Mouse (Mus musculus) T-helper 1 cell (primary cell): Measurements from ENCODE around the gene Rtkn2.

Source experiments
- in situ Hi-C: fragments of 300-600 bp; cut with MboI, MseI; formaldehyde crosslinking; loops from one replicate; pipeline ENCODE4 v1.15.1; 2025; ENCODE audit warnings: high pct_unique_total_duplicates

Gene Rtkn2

DNA sequence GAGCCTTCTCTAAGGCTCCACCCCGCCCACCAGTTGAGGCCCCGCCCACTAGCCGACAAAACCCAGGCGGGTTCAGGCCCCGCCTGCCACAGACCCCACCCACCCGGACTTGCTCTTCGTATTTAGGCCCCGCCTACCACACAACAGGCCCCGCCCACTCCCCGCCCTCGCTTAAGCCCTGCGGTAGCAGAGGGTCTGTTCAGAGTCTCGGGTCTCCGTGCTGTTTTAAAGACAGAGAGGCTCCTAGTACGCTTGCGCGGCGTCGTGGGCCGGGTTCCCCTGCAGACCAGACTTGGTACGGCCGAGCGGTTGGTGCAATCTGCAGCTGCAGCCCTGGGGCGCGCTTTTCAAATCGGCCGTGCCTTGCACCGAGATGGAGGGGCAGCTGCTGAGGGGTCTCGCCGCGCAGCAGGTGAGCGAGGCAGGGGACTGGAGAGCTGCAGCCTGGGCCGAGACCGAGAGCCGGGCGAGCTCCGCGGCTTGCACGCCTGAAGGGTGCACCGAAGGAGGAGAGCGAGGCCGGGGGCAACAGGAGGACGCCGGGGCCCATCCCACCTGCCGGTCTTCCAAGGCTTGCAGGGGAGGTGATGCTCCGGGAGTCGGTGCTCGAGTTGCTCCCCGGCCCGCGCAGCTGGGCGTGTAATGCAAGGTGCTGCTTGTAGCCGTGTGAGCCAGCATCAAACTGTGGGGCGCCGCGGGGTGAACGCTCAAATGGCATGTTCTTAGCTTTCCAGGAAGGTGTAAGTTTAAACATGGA is at the start of gene Rtkn2:
Gene Rtkn2, plus strand, starts transcription at position 170 of the 757 bp plus-strand sequence.
- in situ Hi-C loops: no loop called here

- in situ Hi-C loops: no loop called here
Measured at GRCm38 (mm10) chr10:67931328-67931727, 48.0 kb upstream of the Rtkn2 start.

DNA sequence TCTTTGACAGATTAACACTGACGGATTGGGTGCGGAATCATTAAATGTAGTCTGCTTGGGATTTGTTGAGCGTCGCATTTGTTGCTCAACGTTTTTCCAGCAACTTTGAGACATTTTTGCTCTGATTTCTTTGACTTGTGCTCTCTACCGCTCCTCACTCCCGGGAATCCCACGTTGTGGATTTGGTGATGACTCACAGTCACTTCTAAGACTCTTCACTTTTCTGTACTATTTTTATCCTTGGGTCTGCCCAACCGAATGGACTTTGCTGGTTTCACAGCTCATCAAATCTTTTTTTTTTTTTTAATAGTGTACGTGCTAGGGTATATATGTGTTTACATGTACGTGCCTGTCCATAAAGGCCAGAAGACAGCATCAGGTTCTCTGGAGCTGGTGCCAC is 46.6 kb upstream of the Rtkn2 start:
- in situ Hi-C loops: no loop called here

- in situ Hi-C loops: no loop called here
Measured at GRCm38 (mm10) chr10:67936944-67937343, 42.4 kb upstream of the Rtkn2 start.

DNA sequence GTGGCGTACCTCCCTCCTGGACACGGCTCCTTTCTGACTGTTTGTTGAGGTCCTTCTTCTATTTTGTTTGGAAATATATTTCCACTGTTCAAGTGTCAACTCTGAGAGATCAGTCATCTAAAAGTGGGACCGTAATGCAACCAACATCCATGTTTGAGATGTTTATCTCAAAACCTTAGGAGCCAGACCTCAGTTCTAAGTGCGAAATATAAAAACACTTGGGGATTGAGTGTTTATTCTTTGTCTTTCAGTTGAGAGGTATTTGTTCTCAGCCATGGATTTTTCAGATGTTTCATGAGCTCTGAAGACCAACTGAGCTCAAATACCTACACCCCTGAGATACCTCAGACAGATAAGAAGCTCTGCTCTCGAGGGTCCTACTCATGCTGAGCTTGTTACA is 41.6 kb upstream of the Rtkn2 start:
- in situ Hi-C loops: no loop called here

- in situ Hi-C loops: no loop called here
Measured at GRCm38 (mm10) chr10:67939546-67939945, 39.8 kb upstream of the Rtkn2 start.

- in situ Hi-C loops: no loop called here
Measured at GRCm38 (mm10) chr10:67943513-67943912, 35.9 kb upstream of the Rtkn2 start.

DNA sequence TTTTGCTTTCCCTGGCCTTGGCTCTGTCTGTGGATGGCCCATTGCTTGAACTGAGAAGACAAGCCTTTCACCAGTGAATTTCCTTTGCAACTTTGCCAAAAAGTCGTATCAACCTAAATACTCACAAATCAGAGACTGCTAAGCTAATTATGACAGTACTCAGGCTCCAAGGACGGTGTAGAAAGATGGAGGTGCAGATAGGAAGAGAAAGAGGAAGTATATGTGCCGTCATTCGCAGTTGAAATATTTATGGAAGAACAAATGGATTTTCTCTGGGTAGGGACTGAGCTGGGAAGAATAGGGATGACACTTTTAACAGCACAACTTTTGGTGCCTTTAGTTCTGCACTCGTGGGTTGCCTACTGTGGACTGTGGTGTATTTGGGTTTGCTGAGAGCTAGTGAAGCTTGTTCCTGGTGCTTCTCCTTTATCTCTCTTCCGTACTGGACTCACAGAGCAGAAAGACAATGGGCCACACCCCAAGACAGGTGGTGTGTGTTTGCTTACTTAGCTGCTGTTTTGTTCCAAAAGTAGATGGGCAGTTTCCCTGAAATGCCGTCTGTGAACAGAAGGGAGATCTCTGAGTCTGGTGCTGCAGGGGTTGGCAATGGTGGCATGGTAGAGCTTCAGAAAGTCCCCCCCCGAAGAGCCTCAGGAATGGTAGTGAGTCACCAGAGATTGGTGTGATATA is 29.2 kb upstream of the Rtkn2 start:
- in situ Hi-C loops: no loop called here

DNA sequence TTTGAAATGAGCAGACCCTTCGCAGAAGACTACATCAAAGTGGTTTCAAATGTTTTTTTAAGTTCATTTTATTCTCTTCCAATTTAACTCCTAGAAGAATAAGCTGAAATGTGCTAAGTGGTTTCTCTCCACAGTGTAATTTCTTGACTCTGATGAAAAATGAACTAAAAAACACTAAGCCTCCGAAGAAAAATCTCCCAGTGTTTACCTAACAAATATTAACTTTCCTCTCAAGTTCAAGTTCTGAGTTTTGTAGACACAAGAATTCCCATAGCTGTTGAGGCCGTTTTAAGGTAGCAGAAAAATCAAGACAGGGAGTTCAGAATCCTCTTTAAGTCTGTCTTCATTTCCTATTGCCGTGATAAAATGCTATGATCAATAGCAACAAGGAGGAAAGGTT is 27.7 kb upstream of the Rtkn2 start:
- in situ Hi-C loops: no loop called here

- in situ Hi-C loops: no loop called here
Measured at GRCm38 (mm10) chr10:67955982-67956381, 23.4 kb upstream of the Rtkn2 start.

DNA sequence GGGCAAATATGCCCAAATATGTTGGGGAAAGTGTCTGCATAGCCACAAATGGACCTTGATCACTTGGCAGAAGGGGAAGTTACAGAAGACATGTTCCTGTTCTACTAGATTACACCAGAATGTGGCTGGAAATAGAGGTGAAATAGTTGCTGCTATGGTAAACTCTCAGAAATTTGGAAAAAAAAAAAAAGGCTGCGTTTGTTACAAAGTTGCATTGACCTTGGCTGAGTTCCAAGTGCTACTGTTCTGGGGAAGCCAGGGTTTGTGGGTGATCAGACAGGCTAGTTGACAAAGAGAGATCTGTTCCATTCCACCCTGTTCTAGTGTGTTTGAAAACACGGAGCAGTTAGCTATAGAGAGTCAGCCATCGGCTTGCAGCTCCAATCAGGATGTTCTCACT is 19.4 kb upstream of the Rtkn2 start:
- in situ Hi-C loops: no loop called here

DNA sequence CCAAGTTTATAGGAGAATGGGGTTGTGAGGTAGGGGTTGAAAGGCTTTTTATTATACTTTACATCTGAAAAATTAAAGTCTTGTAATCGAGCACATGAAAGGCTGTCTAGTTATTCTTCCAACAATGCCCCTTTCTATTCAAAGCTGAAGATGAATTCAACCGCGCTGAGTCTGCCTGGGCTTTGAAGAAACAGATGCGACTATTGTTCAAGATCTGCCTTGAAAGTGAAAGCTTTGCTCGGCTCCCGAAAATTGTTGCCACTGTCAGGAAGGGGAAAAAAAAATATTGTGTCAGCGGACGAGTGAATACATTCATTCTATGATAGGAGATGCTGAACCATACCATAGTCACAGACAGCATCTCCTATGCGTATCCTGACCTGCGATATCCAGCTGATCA is 16.9 kb upstream of the Rtkn2 start:
- in situ Hi-C loops: no loop called here

GRCm38 (mm10) chr10:67964060-67964459 is 15.3 kb upstream of the Rtkn2 start:
- in situ Hi-C loops: no loop called here

GRCm38 (mm10) chr10:67965251-67965986 is 14.0 kb upstream of the Rtkn2 start:
- in situ Hi-C loops: no loop called here

DNA sequence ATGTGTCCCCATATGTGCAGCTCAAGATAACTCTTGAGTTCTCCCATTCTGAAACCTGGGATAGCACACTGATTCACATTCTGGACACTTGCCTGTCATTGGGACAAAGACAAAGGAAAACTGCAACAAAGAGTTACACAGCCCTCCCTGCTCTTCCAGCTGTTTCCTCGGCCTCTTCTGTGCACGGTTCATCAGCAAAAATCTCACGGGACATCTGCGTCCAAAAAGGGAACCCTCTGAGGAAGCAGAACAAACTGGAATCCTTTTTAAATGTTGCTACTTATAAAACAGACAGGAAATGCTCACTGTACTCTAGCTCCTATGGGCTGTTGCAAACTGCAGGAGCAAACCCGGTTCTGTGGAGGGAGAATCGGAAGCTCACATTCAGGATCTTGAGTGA is 13.3 kb upstream of the Rtkn2 start:
- in situ Hi-C loops: no loop called here

- in situ Hi-C loops: no loop called here
Measured at GRCm38 (mm10) chr10:67966983-67967382, 12.4 kb upstream of the Rtkn2 start.

DNA sequence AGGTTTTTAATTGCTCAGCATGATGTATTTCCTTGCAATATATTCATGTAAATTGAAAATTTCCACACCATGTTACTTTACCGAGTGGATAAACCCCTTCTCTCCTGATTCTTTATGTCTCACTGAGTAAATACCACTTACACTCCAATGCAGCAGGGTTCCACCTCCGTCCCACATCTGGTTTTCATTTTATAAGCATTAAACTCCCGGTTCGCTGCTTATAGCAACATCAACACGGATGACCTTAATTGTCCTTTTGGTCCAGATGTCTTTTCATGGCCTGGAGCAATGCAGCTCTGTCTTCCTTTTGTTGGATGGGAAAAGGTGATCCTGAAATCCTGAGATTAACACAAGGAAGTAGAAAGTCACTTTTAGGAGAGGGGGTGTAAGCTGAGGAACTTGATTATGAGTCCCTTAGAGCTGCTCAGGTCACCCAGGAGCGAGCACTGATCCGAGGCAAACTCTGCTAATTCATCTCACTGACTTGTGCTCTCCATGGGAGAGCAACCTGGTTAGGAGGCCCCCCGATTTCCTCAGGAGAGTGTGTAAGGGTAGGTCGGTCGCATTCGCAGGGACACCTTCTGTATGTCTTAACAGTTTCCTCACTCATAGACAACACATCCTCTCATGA is 8.1 kb upstream of the Rtkn2 start:
- in situ Hi-C loops: no loop called here

- in situ Hi-C loops: no loop called here
Measured at GRCm38 (mm10) chr10:67977271-67977670, 2.1 kb upstream of the Rtkn2 start.

DNA sequence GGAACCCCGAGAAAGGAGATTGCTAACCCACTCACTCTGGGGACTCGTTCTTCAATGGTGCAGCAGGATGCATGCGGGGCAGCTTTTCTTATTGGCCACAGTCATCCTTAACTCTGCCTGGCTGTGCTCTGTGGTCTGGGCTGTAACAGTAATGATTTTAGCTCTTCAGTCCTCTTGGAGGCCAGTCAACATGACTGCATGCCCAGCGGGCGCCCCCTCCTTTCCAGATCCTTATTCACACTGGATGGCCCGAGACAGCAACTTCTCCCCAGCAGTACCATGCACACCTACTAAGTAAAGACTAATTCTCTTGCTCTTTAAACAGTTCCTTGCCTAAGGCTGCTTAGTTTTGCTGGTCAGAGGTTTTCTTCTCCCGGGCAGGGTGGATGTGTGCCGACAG is 4.4 kb downstream of the Rtkn2 start:
- in situ Hi-C loops: no loop called here

DNA sequence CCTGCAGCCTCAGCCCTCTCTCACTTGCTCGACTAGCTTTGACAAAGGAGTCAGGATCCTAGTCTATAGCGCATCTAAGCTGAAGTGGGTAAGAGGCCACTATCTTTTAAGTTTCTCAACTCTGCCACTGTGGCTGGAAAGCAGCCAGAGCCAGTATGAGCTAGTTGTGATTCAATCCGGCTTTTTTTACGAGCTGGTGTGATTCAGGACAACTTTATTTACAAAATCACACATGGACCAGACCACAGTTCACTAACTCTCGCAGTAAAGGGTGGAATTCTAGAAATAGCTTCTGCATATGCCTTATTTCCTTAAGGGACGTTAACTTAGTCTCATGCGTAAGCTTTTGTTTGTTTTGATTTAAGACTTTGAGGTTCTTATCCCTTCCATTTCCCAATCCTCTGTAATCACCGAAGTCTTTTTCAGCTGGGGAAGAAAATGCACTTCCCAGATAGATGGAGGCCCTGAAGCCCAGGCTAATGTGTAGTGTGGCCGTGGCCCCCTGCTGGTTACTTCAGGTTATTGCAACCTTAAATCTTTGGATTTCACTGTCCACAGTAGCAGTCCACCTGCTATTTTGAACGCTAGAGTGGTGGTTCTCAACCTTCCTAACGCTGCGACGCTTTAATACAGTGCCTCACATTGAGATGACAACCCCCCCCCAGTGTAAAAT is 5.0 kb downstream of the Rtkn2 start:
- in situ Hi-C loops: no loop called here

DNA sequence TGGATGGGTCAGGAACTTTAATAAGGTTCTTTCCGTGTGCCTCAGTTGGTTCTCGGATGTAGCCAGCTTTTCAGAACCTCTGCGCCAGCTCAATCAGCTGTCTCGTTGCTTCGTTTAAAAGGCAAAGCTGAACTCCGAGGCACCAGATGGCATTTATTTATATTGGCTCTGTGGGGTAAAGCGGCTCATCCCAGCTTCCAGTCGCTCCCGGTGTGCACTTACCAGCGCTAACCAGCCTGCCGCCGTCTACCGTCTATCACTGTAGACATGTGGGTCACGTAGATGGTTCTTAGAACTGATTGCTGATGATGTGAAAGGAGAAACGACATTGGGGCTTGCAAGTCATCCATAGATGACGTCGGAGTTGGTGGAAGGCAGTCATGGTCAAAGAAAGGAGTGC is 5.7 kb downstream of the Rtkn2 start:
- in situ Hi-C loops: loop anchor here (5.0 kb wide), 1 partner anchor 113 kb away; no protein-coding TSS in a partner anchor
